Mouse (Mus musculus): ENCODE measurements at regions not wholly inside any gene's neighbourhood (a gene's known extent, or its start where the extent isn't known, plus 50 kb on each side); places are given as distances from the start of the nearest gene placed in this dataset.

DNA sequence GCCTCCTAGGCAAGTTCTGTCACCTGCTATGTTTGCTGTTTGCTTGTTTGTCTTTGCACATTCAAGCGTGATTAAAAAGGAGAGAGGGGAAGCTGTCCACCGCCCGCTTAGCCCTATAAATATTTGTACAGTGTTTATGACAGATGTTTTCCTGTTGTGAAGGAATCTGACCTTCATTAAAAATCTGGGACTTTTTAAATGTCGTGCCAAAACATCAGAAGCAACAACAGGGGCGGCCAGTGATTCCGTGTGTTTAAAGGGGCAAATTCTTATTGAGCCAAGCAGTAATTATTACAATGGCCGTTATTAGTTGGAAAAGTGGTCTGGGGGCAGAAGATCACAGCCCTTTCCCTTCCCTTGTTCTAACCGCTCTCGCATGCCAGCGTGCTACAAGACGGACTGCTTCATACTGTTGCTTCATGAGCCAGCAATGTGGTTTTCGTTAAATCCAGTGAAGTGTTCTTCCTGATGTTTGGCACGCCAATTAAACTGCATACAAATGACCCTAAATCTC, 119.3 kb downstream of the Gas1 start:
- TF ChIP-seq MAFK (IDR thresholded peaks at IDR 0.05; ENCODE audit: insufficient read depth, low read depth, low read length) = no peak
- no peak for TF ChIP-seq ZC3H11A (IDR thresholded peaks at IDR 0.05; ENCODE audit: borderline replicate concordance, low read depth, low read length)
